Mouse (Mus musculus) layer of hippocampus, adult 2 months (tissue): ENCODE measurements around the gene Gm20547. TPM values are rescaled to one million over a fixed set of nuclear protein-coding genes. Genes with fewer than 3 reads are reported as not detected.
A peak's percentile ranks its signal among the peaks of the same experiment; 100 is the strongest.

Experiments
- DNase-seq, 2 experiments: peaks; one replicate each; pipeline ENCODE4 v3.0.0; 2022; ENCODE audit warnings: low spot score in 2 of 2
- H3K27ac ChIP-seq: fragments of 200-600 bp; 2 replicates; pipeline ENCODE4 v1.8.1; 2022
- H3K4me3 ChIP-seq: fragments of 200-600 bp; 2 replicates; pipeline ENCODE4 v1.8.1; 2022; ENCODE audit warnings: mild to moderate bottlenecking
- CTCF ChIP-seq: fragments of 200-600 bp; conservative IDR thresholded peaks from 2 replicates; pipeline ENCODE4 v1.8.1; 2022; ENCODE audit warnings: antibody characterized with exemption, mild to moderate bottlenecking, moderate library complexity
- total RNA-seq, 2 experiments: library from RNA; stranded (reverse); gene quantifications; 2 replicates each; pipeline ENCODE4 v1.2.3; 2021

Gene Gm20547
- total RNA-seq, 2 experiments from 2014 or later, result not detected

GRCm38 (mm10) chr17:34899890-34900243 lies 18.0 kb upstream of the Gm20547 start:
- peak overlapping the region; percentile 99 for H3K27ac ChIP-seq
- H3K4me3 ChIP-seq, result peak overlapping the region; percentile 94
- no peak for DNase-seq
- TF ChIP-seq CTCF, result no peak

GRCm38 (mm10) chr17:34899053-34899889 lies 17.4 kb upstream of the Gm20547 start:
- peak in 1 of 2 experiments; percentile 38 for DNase-seq
- peak overlapping the region; percentile 94 for H3K4me3 ChIP-seq
- TF ChIP-seq CTCF, result 0 out of 2 replicates have a peak, but pooled peaks have one; percentile 2
- peak overlapping the region; percentile 99 for H3K27ac ChIP-seq

- H3K27ac ChIP-seq, result peak overlapping the region; percentile 99
- DNase-seq, result no peak
- TF ChIP-seq CTCF, result no peak
- peak overlapping the region; percentile 94 for H3K4me3 ChIP-seq
Measured at GRCm38 (mm10) chr17:34898706-34899052, 16.8 kb upstream of the Gm20547 start.

GRCm38 (mm10) chr17:34898160-34898586 lies 16.3 kb upstream of the Gm20547 start, which contains the start of the genes C2 and Ehmt2:
Gene C2, minus strand, starts transcription at chr17:34898265.
Gene Ehmt2, plus strand, starts transcription at chr17:34898469.
- TF ChIP-seq CTCF, result no peak
- peak within 1 kb of the TSS; percentile 94 for H3K4me3 ChIP-seq
- H3K27ac ChIP-seq, result peak within 1 kb of the TSS; percentile 99
- DNase-seq, result peak; percentile 78 to 80

- TF ChIP-seq CTCF, result no peak
- Histone ChIP-seq H3K4me3 (peak overlapping the region; percentile 94), H3K27ac (peak overlapping the region; percentile 99)
- no peak for DNase-seq
Measured at GRCm38 (mm10) chr17:34897373-34898159, 15.7 kb upstream of the Gm20547 start.

- DNase-seq, result no peak
- no peak for TF ChIP-seq CTCF
- H3K27ac ChIP-seq, result no peak overlapping the region
- no peak overlapping the region for H3K4me3 ChIP-seq
Measured at GRCm38 (mm10) chr17:34896366-34896765, 14.5 kb upstream of the Gm20547 start.

- Histone ChIP-seq H3K27ac (no peak overlapping the region), H3K4me3 (no peak overlapping the region)
- TF ChIP-seq CTCF, result no peak
- DNase-seq, result no peak
Measured at GRCm38 (mm10) chr17:34895724-34896123, 13.9 kb upstream of the Gm20547 start.

- Histone ChIP-seq H3K27ac (peak overlapping the region; percentile 93), H3K4me3 (peak overlapping the region; percentile 73)
- DNase-seq, result peak in 1 of 2 experiments; percentile 56
- no peak for TF ChIP-seq CTCF
Measured at GRCm38 (mm10) chr17:34894801-34895530, 13.1 kb upstream of the Gm20547 start.

GRCm38 (mm10) chr17:34894074-34894597 lies 12.3 kb upstream of the Gm20547 start:
- peak; percentile 92 to 94 for DNase-seq
- Histone ChIP-seq H3K27ac (peak overlapping the region; percentile 93), H3K4me3 (peak overlapping the region; percentile 73)
- TF ChIP-seq CTCF, result peak; percentile 43

GRCm38 (mm10) chr17:34893072-34893824 lies 11.4 kb upstream of the Gm20547 start:
- H3K4me3 ChIP-seq, result peak overlapping the region; percentile 73
- no peak for DNase-seq
- peak overlapping the region; percentile 93 for H3K27ac ChIP-seq
- TF ChIP-seq CTCF, result no peak

- H3K4me3 ChIP-seq, result no peak overlapping the region
- peak; percentile 46 for TF ChIP-seq CTCF
- no peak for DNase-seq
- H3K27ac ChIP-seq, result no peak overlapping the region
Measured at GRCm38 (mm10) chr17:34891377-34891776, 9.5 kb upstream of the Gm20547 start.
